Mouse (Mus musculus) monocyte, adult 5-6 weeks (primary cell): ENCODE results near the gene Fcnb. TPM values are rescaled to one million over a fixed set of nuclear protein-coding genes. Genes with fewer than 3 reads are reported as not detected.

Experiments used
- ATAC-seq: fragments of 153-309, 156-312 bp; replicated peaks from 2 replicates; pipeline ENCODE4 v1.8.0; 2017; ENCODE audit warnings: mild to moderate bottlenecking; ENCODE audit not compliant: low TSS enrichment, insufficient number of reproducible peaks, severe bottlenecking, poor library complexity, low FRiP score
- total RNA-seq: library from RNA; stranded (forward); fragments of 200-1000, 200-491, 200-594 nt; gene quantifications from 3 replicates; pipeline ENCODE4 v1.2.3, GENCODE M21; 2017

The Fcnb gene
- total RNA-seq, 1 experiment from 2014 or later: not detected

DNA sequence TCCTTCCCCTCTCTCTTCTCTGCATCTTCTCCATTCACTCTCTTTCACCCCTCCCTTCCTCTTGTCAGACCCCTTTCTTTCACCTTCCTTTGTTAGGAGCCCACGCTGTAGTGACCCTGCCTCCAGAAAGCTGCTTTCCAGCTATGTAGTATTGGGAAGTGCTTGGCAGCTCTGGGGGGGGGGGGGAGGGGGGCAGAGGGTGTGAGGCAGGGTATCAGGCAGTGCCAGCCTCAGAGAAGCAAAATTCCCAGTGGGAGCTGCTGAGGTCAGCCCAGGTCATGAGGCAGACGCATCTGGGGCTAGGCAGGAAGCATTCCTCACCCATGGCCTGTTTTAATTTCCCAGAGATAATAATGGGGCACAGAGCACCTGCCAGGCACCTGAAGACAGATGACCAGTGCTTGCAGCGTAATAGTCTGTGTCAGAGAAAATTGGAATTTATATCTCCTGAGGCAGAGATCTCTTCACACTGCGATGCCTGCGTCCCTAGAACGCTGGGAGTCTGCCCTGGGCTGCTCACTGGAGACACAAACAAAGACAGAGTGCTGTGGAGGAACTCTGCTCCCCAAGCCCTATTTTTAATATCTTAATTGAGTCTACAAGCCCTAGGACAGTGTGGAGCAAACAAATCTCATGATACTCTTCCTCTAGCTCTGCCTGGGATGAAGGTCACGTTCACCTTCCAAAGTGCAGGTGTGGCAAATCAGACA is 5.8 kb upstream of the Fcnb start:
- ATAC-seq: no peak

GRCm38 (mm10) chr2:28089095-28089494 is 4.4 kb upstream of the Fcnb start:
- no peak for ATAC-seq

GRCm38 (mm10) chr2:28086112-28086511 is 1.4 kb upstream of the Fcnb start:
- no peak for ATAC-seq

- no peak for ATAC-seq
Observed at GRCm38 (mm10) chr2:28075616-28076187, 9.0 kb downstream of the Fcnb start.

DNA sequence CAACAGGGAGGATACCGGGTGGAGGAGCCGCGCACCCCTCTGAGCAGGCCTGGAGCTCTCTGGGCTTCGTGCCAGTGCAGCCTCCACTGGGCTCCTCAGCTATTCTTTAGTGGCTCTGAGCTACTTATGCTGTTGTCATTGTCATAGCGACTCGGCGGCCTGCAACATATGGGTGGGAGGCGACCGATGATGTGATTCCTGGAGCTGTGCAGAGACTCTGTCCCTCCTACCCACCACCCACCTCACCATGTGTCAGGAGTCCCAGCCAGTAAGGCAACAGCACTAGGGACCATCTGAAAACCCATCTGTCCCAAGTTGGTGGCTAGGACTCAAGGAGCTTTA is 16.2 kb downstream of the Fcnb start:
- ATAC-seq: no peak

- ATAC-seq: no peak
Observed at GRCm38 (mm10) chr2:28067821-28068536, 16.7 kb downstream of the Fcnb start.

GRCm38 (mm10) chr2:28067175-28067574 is 17.5 kb downstream of the Fcnb start:
- no peak for ATAC-seq

DNA sequence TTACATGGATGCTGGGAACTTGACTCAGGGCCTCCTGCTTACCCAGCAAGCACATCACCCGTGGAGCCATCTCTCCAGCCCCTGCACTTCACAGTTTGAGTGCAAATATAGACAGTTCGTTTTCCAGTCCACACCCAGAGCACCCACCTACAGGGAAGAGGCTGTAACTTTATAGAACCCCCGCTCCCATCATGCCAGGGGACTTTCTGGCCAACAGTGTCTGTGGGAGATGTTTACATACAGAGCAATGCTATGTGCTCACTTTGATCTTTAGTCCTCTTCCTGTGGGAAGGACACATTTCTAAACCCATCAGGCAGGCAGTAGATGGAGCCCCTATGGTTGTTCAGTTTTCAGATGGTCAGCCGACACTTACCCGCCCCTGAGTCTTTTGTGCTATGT is 18.0 kb downstream of the Fcnb start:
- ATAC-seq: no peak

DNA sequence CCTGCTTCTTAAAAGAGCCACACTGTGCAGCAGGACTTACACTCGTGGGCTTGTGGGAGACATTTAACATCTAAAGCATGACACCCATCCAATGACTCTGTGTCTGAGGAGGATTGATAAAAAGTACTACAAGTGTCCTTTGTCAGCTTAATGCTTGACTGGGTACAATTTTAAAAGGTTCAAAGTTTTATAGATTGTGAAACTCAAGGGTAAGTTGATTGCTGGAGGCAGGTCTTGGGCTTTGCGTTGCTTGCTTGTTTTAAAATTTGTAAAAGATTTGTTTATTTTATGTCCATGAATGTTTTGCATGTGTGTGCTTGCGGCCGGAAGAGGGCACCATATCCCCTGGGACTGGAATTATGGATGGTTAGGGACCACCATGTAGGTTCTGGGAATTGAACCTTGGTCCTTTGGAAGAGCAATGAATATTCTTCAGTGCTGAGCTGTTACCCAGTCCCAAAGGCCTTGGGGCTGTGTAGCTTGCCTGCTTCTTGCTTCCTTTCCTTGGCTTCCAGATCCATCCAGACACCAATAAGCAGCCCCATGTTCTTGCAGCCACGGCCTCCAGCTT is 19.5 kb downstream of the Fcnb start:
- no peak for ATAC-seq

DNA sequence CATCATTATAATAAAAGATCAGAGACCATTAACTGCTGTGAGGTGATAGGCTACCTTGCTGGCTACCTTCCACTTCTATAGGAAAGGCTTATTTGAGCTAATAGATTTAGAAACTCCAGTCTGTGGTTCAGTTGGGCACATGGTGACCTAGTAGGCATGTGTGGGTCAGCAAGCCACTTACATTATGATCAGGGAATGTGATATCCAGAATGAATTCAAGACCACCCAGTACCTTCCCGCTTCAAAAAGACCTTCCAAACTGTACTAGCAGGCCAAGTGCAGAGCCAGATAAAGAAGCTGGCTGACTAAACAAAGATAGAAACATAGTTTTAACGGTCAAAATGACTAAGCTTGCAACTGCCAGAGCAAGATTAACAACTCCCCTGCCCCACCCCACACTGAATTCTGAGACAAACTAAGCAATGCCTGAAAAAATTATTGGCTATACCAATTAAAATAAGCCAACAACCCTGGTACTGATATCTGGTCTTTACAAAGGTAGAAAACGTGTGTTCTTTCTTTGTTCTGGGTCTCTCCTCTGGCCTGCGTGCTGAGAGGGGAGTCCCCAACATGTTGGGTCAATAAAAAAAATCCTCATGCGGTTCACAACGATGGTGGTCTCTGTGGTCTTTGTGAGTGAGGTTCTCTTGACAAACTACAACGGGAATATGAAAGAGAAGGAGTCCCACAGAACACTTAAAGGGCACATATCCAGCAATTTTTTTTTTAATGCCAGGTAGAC is 20.2 kb downstream of the Fcnb start:
- ATAC-seq: no peak

DNA sequence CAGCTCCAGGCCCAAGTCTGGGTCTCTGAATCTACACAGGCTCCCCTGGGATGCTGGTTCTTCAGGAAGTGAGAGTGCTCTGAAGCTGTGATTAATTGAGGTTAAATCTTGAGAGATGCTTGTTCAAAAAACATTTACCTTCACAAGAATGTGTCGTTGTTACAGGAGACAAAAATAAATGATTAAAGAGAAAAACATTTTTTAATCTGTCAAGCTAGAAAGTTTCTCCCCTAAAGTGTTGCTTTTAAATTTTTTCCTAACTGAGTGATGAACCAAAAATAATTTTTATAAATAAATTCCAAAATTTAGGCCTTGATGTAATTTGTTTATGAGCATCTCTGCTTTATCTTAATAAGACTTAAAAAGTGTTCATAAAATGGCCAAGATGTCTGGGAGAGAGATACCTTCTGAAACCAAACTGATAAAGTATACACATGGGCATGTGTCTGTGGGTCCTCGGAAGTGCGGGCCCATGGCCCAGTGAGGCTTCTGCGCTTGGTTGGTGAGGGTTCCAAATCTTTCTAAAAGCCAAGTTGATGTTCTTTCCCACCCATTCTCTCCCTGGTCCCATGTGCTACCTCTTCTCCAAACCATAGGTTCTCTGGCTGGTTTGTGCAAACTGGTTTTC is 20.9 kb downstream of the Fcnb start:
- no peak for ATAC-seq

GRCm38 (mm10) chr2:28059922-28060321 is 24.8 kb downstream of the Fcnb start:
- no peak for ATAC-seq

GRCm38 (mm10) chr2:28047092-28047491 is 37.6 kb downstream of the Fcnb start:
- no peak for ATAC-seq

GRCm38 (mm10) chr2:28046311-28046710 is 38.4 kb downstream of the Fcnb start:
- no peak for ATAC-seq

GRCm38 (mm10) chr2:28044920-28045598 is 39.6 kb downstream of the Fcnb start:
- no peak for ATAC-seq

DNA sequence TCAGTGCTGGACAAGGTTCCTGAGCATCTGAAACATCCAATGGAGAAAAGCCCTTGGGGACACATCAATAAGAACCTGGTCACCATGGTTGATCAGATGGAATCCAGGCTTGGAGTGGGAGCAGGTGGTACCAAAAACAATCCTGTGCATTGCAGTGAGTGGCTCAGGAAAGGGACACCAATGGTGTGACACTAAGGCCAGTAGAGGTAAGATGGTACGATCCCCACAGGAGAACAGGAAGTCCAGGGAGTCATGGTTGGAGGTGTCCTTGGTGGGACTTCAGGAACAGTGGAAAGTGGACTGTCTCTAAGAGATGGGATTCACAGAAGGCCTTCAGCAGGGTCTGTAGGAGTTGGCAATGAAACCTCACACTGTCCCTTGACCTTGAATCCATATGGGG is 44.2 kb downstream of the Fcnb start:
- ATAC-seq: no peak

GRCm38 (mm10) chr2:28039647-28040325 is 44.9 kb downstream of the Fcnb start:
- no peak for ATAC-seq
